Mouse (Mus musculus): ENCODE measurements around the gene Zbtb3. TPM values are rescaled to one million over a fixed set of nuclear protein-coding genes. Genes with fewer than 3 reads are reported as not detected.

Gene Zbtb3
- total and polyA plus RNA-seq, 2 experiments from 2014 or later = 1.6 to 3.1 TPM

- no peak overlapping the region for H3K27ac ChIP-seq (ENCODE audit: low read depth)
- no peak overlapping the region for H3K4me3 ChIP-seq (ENCODE audit: low read depth, low read length)
- TF ChIP-seq CTCF (IDR thresholded peaks at IDR 0.05; ENCODE audit: low read depth) (no peak), EP300 (IDR thresholded peaks at IDR 0.05; ENCODE audit: low read depth) (no peak)
- H3K36me3 ChIP-seq (replicated peaks; ENCODE audit: control insufficient read depth, insufficient read depth, low read length) = peaks cover 19% of the 10 kb centered on the region
- H3K9ac ChIP-seq (replicated peaks; ENCODE audit: low read depth, low read length) = no peak overlapping the region
- DNase-seq (ENCODE audit: low spot score) (no peak), ATAC-seq (ENCODE audit: insufficient read depth, low read depth) (no peak)
- no peaks in the 10 kb centered on the region for H3K9me3 ChIP-seq (replicated peaks; ENCODE audit: control insufficient read depth, low read length)
- no peak overlapping the region for H3K4me2 ChIP-seq (ENCODE audit: low read depth, low read length)
- WGBS = 52% methylated on average over 1 of the region's 1 CpGs
- no peaks in the 10 kb centered on the region for H3K27me3 ChIP-seq (ENCODE audit: control insufficient read depth, insufficient read depth, low read length)
- no peaks in the 10 kb centered on the region; the same call in 1 of the 2 replicates for H3K4me1 ChIP-seq (ENCODE audit: control insufficient read depth, insufficient read depth)
These were observed 13.2 kb upstream of the Zbtb3 start for GRCm38 (mm10) chr19:8789171-8789570.

- H3K27ac ChIP-seq (ENCODE audit: low read depth) = no peak overlapping the region
- no peak for ATAC-seq (ENCODE audit: insufficient read depth, low read depth)
- no peaks in the 10 kb centered on the region for H3K9me3 ChIP-seq (replicated peaks; ENCODE audit: control insufficient read depth, low read length)
- 74% methylated on average over 7 of the region's 7 CpGs for WGBS
- no peak overlapping the region for H3K9ac ChIP-seq (replicated peaks; ENCODE audit: low read depth, low read length)
- H3K4me3 ChIP-seq (ENCODE audit: low read depth, low read length) = no peak overlapping the region
- H3K4me1 ChIP-seq (ENCODE audit: control insufficient read depth, insufficient read depth) = no peaks in the 10 kb centered on the region; the same call in 1 of the 2 replicates
- peaks cover 29% of the 10 kb centered on the region for H3K36me3 ChIP-seq (replicated peaks; ENCODE audit: control insufficient read depth, insufficient read depth, low read length)
- no peak for DNase-seq (ENCODE audit: low spot score)
- no peak overlapping the region for H3K4me2 ChIP-seq (ENCODE audit: low read depth, low read length)
- TF ChIP-seq EP300 (IDR thresholded peaks at IDR 0.05; ENCODE audit: low read depth) = no peak
- TF ChIP-seq CTCF (IDR thresholded peaks at IDR 0.05; ENCODE audit: low read depth) = no peak
- no peaks in the 10 kb centered on the region for H3K27me3 ChIP-seq (ENCODE audit: control insufficient read depth, insufficient read depth, low read length)
These were observed 12.2 kb upstream of the Zbtb3 start for GRCm38 (mm10) chr19:8790171-8790570.

GRCm38 (mm10) chr19:8798264-8798946, 4.0 kb upstream of the Zbtb3 start, which contains the start of gene Polr2g:
Gene Polr2g (minus strand): TSS chr19:8798577.
- H3K4me2 ChIP-seq (ENCODE audit: low read depth, low read length) = peak within 1 kb of the TSS; percentile 76
- 1% methylated on average over 25 of the region's 25 CpGs for WGBS
- peak within 1 kb of the TSS; percentile 73 for H3K27ac ChIP-seq (ENCODE audit: low read depth)
- H3K9me3 ChIP-seq (replicated peaks; ENCODE audit: control insufficient read depth, low read length) = no peaks in the 10 kb centered on the region
- ATAC-seq (ENCODE audit: insufficient read depth, low read depth) = peak; percentile 78
- TF ChIP-seq EP300 (IDR thresholded peaks at IDR 0.05; ENCODE audit: low read depth) (peak; percentile 20; the same call in 1 of the 2 replicates), CTCF (IDR thresholded peaks at IDR 0.05; ENCODE audit: low read depth) (no peak)
- H3K9ac ChIP-seq (replicated peaks; ENCODE audit: low read depth, low read length) = peak within 1 kb of the TSS; percentile 68
- H3K4me1 ChIP-seq (ENCODE audit: control insufficient read depth, insufficient read depth) = peaks cover 13% of the 10 kb centered on the region; the same call in 1 of the 2 replicates
- no peaks in the 10 kb centered on the region for H3K27me3 ChIP-seq (ENCODE audit: control insufficient read depth, insufficient read depth, low read length)
- peak; percentile 96 for DNase-seq (ENCODE audit: low spot score)
- H3K36me3 ChIP-seq (replicated peaks; ENCODE audit: control insufficient read depth, insufficient read depth, low read length) = peaks cover 25% of the 10 kb centered on the region
- H3K4me3 ChIP-seq (ENCODE audit: low read depth, low read length) = peak within 1 kb of the TSS; percentile 71

GRCm38 (mm10) chr19:8798947-8799315, 3.4 kb upstream of the Zbtb3 start:
- H3K9me3 ChIP-seq (replicated peaks; ENCODE audit: control insufficient read depth, low read length) = no peaks in the 10 kb centered on the region
- DNase-seq (ENCODE audit: low spot score) = no peak
- ATAC-seq (ENCODE audit: insufficient read depth, low read depth) = no peak
- H3K4me3 ChIP-seq (ENCODE audit: low read depth, low read length) = peak overlapping the region; percentile 71
- H3K27ac ChIP-seq (ENCODE audit: low read depth) = peak overlapping the region; percentile 73
- TF ChIP-seq EP300 (IDR thresholded peaks at IDR 0.05; ENCODE audit: low read depth) (no peak), CTCF (IDR thresholded peaks at IDR 0.05; ENCODE audit: low read depth) (no peak)
- peak overlapping the region; percentile 76 for H3K4me2 ChIP-seq (ENCODE audit: low read depth, low read length)
- no peaks in the 10 kb centered on the region for H3K27me3 ChIP-seq (ENCODE audit: control insufficient read depth, insufficient read depth, low read length)
- H3K9ac ChIP-seq (replicated peaks; ENCODE audit: low read depth, low read length) = no peak overlapping the region
- peaks cover 20% of the 10 kb centered on the region for H3K36me3 ChIP-seq (replicated peaks; ENCODE audit: control insufficient read depth, insufficient read depth, low read length)
- peaks cover 13% of the 10 kb centered on the region; the same call in 1 of the 2 replicates for H3K4me1 ChIP-seq (ENCODE audit: control insufficient read depth, insufficient read depth)

GRCm38 (mm10) chr19:8803204-8803780, 937 bp downstream of the Zbtb3 start:
- peak overlapping the region; percentile 73; the same call in 1 of the 2 replicates for H3K4me2 ChIP-seq (ENCODE audit: low read depth, low read length)
- WGBS = 88% methylated on average over 9 of the region's 9 CpGs
- no peak for TF ChIP-seq EP300 (IDR thresholded peaks at IDR 0.05; ENCODE audit: low read depth)
- TF ChIP-seq CTCF (IDR thresholded peaks at IDR 0.05; ENCODE audit: low read depth) = no peak
- no peak overlapping the region for H3K4me3 ChIP-seq (ENCODE audit: low read depth, low read length)
- no peak for DNase-seq (ENCODE audit: low spot score)
- no peaks in the 10 kb centered on the region for H3K9me3 ChIP-seq (replicated peaks; ENCODE audit: control insufficient read depth, low read length)
- peaks cover 19% of the 10 kb centered on the region; the same call in 1 of the 2 replicates for H3K36me3 ChIP-seq (replicated peaks; ENCODE audit: control insufficient read depth, insufficient read depth, low read length)
- no peak overlapping the region for H3K27ac ChIP-seq (ENCODE audit: low read depth)
- no peak overlapping the region for H3K9ac ChIP-seq (replicated peaks; ENCODE audit: low read depth, low read length)
- no peak for ATAC-seq (ENCODE audit: insufficient read depth, low read depth)
- no peaks in the 10 kb centered on the region for H3K27me3 ChIP-seq (ENCODE audit: control insufficient read depth, insufficient read depth, low read length)
- H3K4me1 ChIP-seq (ENCODE audit: control insufficient read depth, insufficient read depth) = peaks cover 9% of the 10 kb centered on the region; the same call in 1 of the 2 replicates

Data from heart, postnatal 0 days (tissue).